Mouse (Mus musculus): ENCODE measurements at regions not wholly inside any gene's neighbourhood (a gene's known extent, or its start where the extent isn't known, plus 50 kb on each side); places are given as distances from the start of the nearest gene placed in this dataset.

DNA sequence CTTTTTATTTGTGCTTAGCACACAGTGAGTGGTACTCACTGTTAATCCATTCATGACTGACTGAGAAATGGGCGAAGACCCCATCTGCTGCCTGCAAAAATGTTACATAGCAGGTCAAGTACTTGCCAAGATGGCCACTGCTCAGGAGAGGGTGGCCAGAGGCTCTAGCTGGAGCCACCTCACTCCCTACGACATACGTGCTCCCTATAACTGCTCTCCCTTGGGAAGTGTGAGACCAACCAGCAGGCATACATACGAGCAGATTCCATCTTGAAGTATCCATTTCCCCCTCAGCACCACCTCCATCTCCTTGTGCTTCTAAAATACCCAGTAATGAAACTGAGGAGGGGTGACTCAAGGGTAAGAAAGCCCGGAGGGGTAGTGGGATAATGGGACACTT, 172.0 kb upstream of the Sdk2 start:
- TF ChIP-seq POLR2A (IDR thresholded peaks at IDR 0.05; ENCODE audit: insufficient read depth, low read depth, low read length): no peak
- TF ChIP-seq CTCF (IDR thresholded peaks at IDR 0.05): no peak

Data from heart, adult 2 months (tissue).